Mouse (Mus musculus): Measurements from ENCODE around the gene Nrbp1. TPM values are rescaled to one million over a fixed set of nuclear protein-coding genes. Genes with fewer than 3 reads are reported as not detected.
A peak's percentile ranks its signal among the peaks of the same experiment; 100 is the strongest.
"Not testable (repeated sequence)": the region's sequence is repeated elsewhere in the genome, so short reads cannot be mapped to it uniquely, and the experiment has no call there.

The Nrbp1 gene
- polyA plus RNA-seq, 2 experiments from 2014 or later, result 91.5 to 96.5 TPM

- not testable (repeated sequence) for ATAC-seq
Observed at GRCm38 (mm10) chr5:31216554-31216953, 24.1 kb upstream of the Nrbp1 start.

GRCm38 (mm10) chr5:31218294-31218693 lies 22.4 kb upstream of the Nrbp1 start:
- ATAC-seq, result no peak

- no peak for ATAC-seq
Observed at GRCm38 (mm10) chr5:31219070-31219469, 21.6 kb upstream of the Nrbp1 start.

- ATAC-seq, result no peak
Observed at GRCm38 (mm10) chr5:31219474-31219873, 21.2 kb upstream of the Nrbp1 start.

- ATAC-seq, result peak; percentile 31
Observed at GRCm38 (mm10) chr5:31219911-31220447, 20.7 kb upstream of the Nrbp1 start.

GRCm38 (mm10) chr5:31220448-31221303 lies 20.0 kb upstream of the Nrbp1 start, which contains the start of gene Ppm1g:
TSS of gene Ppm1g (minus strand) at chr5:31220687.
- peak; percentile 93 for ATAC-seq

GRCm38 (mm10) chr5:31221304-31221945 lies 19.2 kb upstream of the Nrbp1 start:
- no peak for ATAC-seq

- ATAC-seq, result no peak
Observed at GRCm38 (mm10) chr5:31222696-31223095, 18.0 kb upstream of the Nrbp1 start.

GRCm38 (mm10) chr5:31226641-31227040 lies 14.0 kb upstream of the Nrbp1 start:
- ATAC-seq, result peak; percentile 43

GRCm38 (mm10) chr5:31241522-31242034 lies 914 bp downstream of the Nrbp1 start:
- ATAC-seq, result peak; percentile 28

GRCm38 (mm10) chr5:31242191-31242590 lies 1.5 kb downstream of the Nrbp1 start:
- no peak for ATAC-seq

- no peak for ATAC-seq
Observed at GRCm38 (mm10) chr5:31250716-31251115, 10.1 kb downstream of the Nrbp1 start.

- peak; percentile 63 for ATAC-seq
Observed at GRCm38 (mm10) chr5:31251541-31252101, 11.0 kb downstream of the Nrbp1 start, which contains the start of gene Krtcap3. TSS of gene Krtcap3 (plus strand) at chr5:31251691.

- no peak for ATAC-seq
Observed at GRCm38 (mm10) chr5:31252151-31252550, 11.5 kb downstream of the Nrbp1 start.

- ATAC-seq, result no peak
Observed at GRCm38 (mm10) chr5:31252795-31253545, 12.3 kb downstream of the Nrbp1 start.

GRCm38 (mm10) chr5:31253806-31254205 lies 13.1 kb downstream of the Nrbp1 start:
- no peak for ATAC-seq

GRCm38 (mm10) chr5:31254452-31254851 lies 13.8 kb downstream of the Nrbp1 start:
- ATAC-seq, result no peak

- ATAC-seq, result no peak
Observed at GRCm38 (mm10) chr5:31254901-31255300, 14.2 kb downstream of the Nrbp1 start.

- no peak for ATAC-seq
Observed at GRCm38 (mm10) chr5:31255381-31255780, 14.7 kb downstream of the Nrbp1 start.

- ATAC-seq, result peak; percentile 46
Observed at GRCm38 (mm10) chr5:31255971-31256370, 15.3 kb downstream of the Nrbp1 start.

- no peak for ATAC-seq
Observed at GRCm38 (mm10) chr5:31257616-31258015, 17.0 kb downstream of the Nrbp1 start.

GRCm38 (mm10) chr5:31266101-31266500 lies 25.4 kb downstream of the Nrbp1 start:
- ATAC-seq, result no peak
